Mouse (Mus musculus) E14TG2a.4 (cell line): ENCODE measurements around the gene Fam187b.

ENCODE experiments used
- H3K27me3 ChIP-seq: 2 replicates; pipeline ENCODE4 v1.6.1; 2014; ENCODE audit warnings: low read length, control low read depth; ENCODE audit not compliant: insufficient read depth
- H3K36me3 ChIP-seq: 2 replicates; pipeline ENCODE4 v1.6.1; 2014; ENCODE audit warnings: low read length, control low read depth; ENCODE audit not compliant: insufficient read depth
- H3K4me1 ChIP-seq: replicated peaks from 2 replicates; pipeline ENCODE4 v1.6.1; 2014; ENCODE audit warnings: low read depth, low read length, control low read depth
- H3K4me3 ChIP-seq: replicated peaks from 2 replicates; pipeline ENCODE4 v1.5.1; 2014; ENCODE audit warnings: mild to moderate bottlenecking, low read length
- H3K9me3 ChIP-seq: 2 replicates; pipeline ENCODE4 v1.6.1; 2014; ENCODE audit warnings: low read length, control low read depth
- CTCF ChIP-seq: conservative IDR thresholded peaks from 2 replicates; pipeline ENCODE4 v1.5.1; 2014; ENCODE audit warnings: low read length
- NANOG ChIP-seq: IDR thresholded peaks from 2 replicates; pipeline ENCODE4 v1.6.1; 2014; ENCODE audit warnings: borderline replicate concordance, low read length, mixed read lengths
- POU5F1 ChIP-seq: IDR thresholded peaks from 2 replicates; pipeline ENCODE4 v1.6.1; 2014; ENCODE audit warnings: low read length, borderline replicate concordance

Gene Fam187b

DNA sequence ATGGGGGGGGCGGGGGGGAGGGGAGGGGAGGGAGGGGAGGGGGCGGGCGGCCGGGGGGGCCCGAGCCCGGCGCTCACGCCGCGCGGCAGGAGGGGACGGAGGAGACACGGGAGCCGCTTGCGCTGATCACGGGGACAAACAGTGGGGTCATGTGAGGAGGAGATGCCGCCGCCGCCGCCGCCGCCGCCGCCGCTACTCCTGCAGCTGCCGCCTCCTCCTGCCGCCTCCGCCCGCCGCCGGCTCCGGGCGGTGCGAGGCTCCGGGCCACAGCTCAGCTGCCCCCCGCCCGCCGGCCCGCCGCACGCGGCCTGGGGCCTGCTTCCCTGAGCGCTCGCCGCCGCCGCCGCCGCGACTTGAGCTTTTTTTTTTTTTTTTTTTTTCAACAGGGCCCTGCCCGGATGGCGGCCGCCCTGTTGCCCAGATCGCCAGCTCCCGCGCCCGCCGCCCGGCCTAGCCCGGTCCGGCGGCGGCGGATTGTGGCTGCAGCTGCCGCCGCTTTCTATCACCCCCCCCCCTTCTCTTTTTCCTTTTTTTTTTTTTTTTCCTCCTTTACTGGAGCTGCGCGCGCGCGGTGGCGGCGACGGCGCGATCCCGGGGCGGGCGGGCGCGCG, 16.7 kb upstream of the Fam187b start, which contains the start of gene Usf2:
Gene Usf2 (minus strand): TSS at position 48 of the 611 bp plus-strand sequence.
- H3K4me1 ChIP-seq: peaks cover 64% of the 10 kb centered on the region
- TF ChIP-seq NANOG: no peak
- no peak for TF ChIP-seq POU5F1
- no peak for TF ChIP-seq CTCF
- peak within 1 kb of the TSS; percentile 87 for H3K4me3 ChIP-seq
- H3K9me3 ChIP-seq: no peaks in the 10 kb centered on the region
- H3K27me3 ChIP-seq: no peaks in the 10 kb centered on the region
- peaks cover 74% of the 10 kb centered on the region for H3K36me3 ChIP-seq

DNA sequence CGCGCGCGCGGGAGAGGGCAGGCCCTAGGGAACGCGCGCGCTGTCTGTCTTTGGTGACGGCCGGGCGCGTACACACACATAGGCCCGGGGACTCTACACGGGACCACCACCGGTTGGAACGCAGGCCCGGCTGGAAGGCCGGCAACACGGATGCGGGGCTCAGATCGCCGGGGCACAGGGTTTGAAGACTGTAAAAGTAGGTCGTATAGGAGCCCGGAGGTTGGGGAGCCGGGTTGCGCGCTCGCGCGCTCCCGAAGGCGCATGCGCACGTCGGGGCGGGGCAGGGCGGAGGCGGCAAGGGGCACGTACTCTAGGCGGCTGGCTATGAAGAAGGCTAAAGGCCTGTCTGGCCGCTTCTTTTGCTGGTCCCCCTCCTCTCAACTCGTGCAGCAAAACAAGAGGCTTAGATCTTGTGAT, 16.2 kb upstream of the Fam187b start:
- peaks cover 74% of the 10 kb centered on the region for H3K36me3 ChIP-seq
- no peaks in the 10 kb centered on the region for H3K9me3 ChIP-seq
- no peaks in the 10 kb centered on the region for H3K27me3 ChIP-seq
- no peak for TF ChIP-seq POU5F1
- no peak for TF ChIP-seq CTCF
- no peak for TF ChIP-seq NANOG
- H3K4me3 ChIP-seq: peak overlapping the region; percentile 87
- H3K4me1 ChIP-seq: peaks cover 59% of the 10 kb centered on the region

DNA sequence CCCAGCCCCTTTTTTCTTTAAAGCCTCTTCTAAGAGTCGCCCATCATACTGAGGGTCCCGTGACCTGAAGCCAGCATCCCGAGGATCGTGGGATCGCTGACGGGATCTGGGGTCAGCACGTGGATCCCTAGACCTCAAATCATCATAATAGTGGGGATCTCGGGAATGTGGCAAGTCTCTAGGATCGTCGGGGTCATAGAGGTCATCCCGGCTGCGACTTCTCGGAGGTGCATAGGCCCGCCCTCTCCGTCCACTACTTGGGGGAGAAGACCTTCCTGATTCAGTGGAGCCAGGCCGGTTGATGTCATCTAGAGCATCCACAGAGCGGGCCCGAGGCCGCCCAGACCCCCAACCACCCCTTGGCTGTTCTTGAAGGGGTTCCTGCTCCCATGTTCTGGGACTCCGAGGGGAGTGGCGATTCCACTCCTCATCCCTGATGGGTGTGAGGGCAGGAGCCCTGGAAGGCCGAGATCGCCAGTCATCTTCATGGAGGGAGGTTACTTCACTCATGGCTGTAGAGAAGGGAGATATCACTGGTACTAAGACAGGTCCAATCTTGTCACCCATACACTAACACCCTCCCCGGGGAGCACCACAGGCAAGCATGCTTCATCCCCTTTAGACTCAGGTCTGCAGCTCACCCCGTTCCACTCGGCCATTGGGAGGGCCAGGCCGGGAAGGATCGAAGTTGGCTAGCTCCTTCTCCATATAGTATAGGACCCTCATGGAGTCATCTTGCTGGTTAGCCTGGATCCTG, 15.3 kb upstream of the Fam187b start:
- TF ChIP-seq CTCF (no peak), NANOG (no peak), POU5F1 (no peak)
- Histone ChIP-seq H3K27me3 (no peaks in the 10 kb centered on the region), H3K9me3 (no peaks in the 10 kb centered on the region), H3K4me3 (peak overlapping the region; percentile 87), H3K4me1 (peaks cover 54% of the 10 kb centered on the region), H3K36me3 (peaks cover 74% of the 10 kb centered on the region)

DNA sequence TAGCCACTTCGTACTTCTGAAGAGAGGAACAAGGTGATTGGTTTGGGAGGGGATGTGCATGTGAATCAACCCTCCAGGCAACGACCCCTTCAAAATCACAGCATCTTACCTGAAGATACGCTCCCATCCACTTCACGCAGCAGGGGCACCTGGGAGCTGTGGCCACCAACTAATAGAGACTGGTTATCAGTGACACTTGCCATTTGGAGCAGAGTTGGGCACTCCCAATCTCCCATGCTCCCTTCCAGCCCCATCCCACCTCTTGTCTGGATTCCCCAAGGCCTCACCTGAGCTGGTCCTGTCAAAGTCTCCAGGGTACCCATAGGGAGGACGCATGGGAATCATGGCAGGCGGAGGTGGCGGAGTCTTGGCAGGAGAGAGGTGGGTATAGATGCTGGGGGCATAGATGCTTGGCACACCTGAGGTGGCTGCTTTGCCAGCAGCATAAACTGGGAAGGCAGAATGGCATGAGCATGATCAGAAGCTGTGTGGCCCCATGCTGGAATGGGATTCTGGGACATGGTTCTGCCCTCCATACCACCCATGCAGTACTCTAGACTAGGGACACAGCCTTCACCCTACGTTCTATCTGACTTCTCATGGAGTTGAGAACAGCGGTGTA, 14.6 kb upstream of the Fam187b start:
- no peaks in the 10 kb centered on the region for H3K27me3 ChIP-seq
- no peak for TF ChIP-seq POU5F1
- TF ChIP-seq CTCF: no peak
- TF ChIP-seq NANOG: no peak
- peaks cover 74% of the 10 kb centered on the region for H3K36me3 ChIP-seq
- H3K4me1 ChIP-seq: peaks cover 54% of the 10 kb centered on the region
- no peaks in the 10 kb centered on the region for H3K9me3 ChIP-seq
- H3K4me3 ChIP-seq: 0 out of 2 replicates have a peak overlapping the region, but pooled peaks have one; percentile 87

DNA sequence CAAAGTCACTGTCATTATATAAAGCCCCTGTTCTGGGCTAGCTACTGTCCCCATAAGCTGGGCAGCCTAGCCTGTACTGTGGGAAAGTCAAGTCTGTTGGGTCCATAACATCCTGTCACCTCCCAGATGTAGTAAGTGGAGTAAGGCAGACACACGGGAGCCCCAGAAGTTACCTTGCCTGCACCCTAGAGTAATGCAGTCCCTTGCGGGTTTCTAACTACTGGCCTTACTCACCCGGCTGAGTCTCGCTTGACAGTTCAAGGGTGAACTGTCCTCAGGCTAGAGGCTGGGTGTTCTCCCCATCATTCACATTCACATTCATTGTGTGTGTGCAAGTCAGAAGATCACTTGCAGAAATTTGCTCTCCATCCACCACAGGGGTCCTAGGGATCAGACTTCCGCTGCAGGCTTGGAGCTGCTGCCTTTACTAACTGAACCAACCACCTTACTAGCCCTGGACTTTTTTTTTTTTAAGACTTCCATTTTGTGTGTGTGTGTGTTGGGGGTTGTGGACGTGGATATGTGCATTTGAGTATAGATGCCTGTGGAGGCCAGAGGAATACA, 13.7 kb upstream of the Fam187b start:
- Histone ChIP-seq H3K27me3 (no peaks in the 10 kb centered on the region), H3K9me3 (no peaks in the 10 kb centered on the region), H3K36me3 (peaks cover 73% of the 10 kb centered on the region), H3K4me3 (no peak overlapping the region), H3K4me1 (peaks cover 45% of the 10 kb centered on the region)
- TF ChIP-seq NANOG (no peak), POU5F1 (no peak), CTCF (no peak)

DNA sequence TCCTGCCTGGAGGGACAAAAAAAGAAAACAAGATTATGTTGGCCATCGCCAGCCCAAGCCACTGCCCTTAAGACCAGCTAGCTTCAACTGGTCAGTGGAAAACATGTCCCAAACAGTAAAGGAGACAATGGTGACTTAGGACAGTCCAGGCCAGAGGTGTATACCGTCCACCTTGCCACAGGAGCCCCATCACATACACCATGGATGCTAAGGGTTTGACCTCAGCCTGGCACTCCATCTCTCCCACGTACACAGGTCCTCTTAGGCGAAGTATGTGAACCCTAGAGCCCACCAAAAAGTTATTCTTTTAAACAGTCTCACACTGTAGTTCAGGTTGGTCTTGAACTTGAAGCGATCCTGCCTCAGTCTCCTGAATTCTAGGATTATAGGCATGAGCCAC, 10.7 kb upstream of the Fam187b start:
- H3K36me3 ChIP-seq: peaks cover 97% of the 10 kb centered on the region
- no peaks in the 10 kb centered on the region for H3K27me3 ChIP-seq
- H3K4me3 ChIP-seq: no peak overlapping the region
- H3K9me3 ChIP-seq: no peaks in the 10 kb centered on the region
- no peak for TF ChIP-seq CTCF
- no peak for TF ChIP-seq NANOG
- no peak for TF ChIP-seq POU5F1
- peaks cover 62% of the 10 kb centered on the region for H3K4me1 ChIP-seq

DNA sequence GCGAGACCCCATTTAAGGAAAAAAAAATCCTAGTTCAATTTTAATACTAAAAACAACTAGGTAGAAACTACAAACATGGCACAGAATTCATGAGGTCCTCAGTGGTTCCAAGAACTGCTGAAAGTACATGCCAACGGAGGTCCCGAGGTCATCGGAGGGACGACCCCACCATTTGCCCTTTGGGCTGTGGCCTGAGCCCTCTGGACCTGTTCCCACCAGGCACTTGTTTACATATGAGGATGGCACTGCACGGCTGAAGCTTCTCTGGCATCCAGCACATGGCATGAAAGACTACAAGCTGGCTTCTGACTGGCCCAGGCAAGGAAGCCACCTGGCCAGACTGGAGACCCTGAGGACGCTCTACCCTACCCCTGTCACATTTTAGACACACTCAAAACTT, 9.2 kb upstream of the Fam187b start:
- Histone ChIP-seq H3K4me1 (peaks cover 58% of the 10 kb centered on the region), H3K4me3 (no peak overlapping the region), H3K27me3 (no peaks in the 10 kb centered on the region), H3K9me3 (no peaks in the 10 kb centered on the region), H3K36me3 (peaks cover 95% of the 10 kb centered on the region)
- TF ChIP-seq NANOG: no peak
- no peak for TF ChIP-seq CTCF
- no peak for TF ChIP-seq POU5F1

DNA sequence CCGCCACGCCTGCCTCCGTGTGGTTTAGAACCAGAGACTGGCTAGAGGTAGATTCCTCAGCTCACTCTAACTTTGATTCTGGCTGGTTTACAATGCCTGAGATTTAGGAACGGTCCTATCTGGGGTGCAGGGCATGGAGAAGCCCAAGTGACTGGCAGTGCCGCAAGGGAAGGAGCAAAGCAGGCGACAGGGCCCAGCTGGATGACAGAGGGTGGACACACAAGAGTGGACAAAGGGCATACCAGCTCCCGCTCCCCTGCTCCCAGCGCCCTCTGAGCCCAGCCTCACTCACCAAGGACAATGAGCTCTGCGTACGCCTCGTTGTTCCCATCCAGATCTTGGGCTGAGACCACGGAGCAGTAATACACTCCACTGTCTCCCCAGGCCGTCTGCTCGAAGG, 7.9 kb upstream of the Fam187b start:
- Histone ChIP-seq H3K36me3 (peaks cover 95% of the 10 kb centered on the region), H3K4me3 (no peak overlapping the region), H3K27me3 (no peaks in the 10 kb centered on the region), H3K4me1 (peaks cover 54% of the 10 kb centered on the region), H3K9me3 (no peaks in the 10 kb centered on the region)
- no peak for TF ChIP-seq NANOG
- no peak for TF ChIP-seq CTCF
- no peak for TF ChIP-seq POU5F1
